Mouse (Mus musculus) small intestine, adult 2 months (tissue): Measurements from ENCODE around the gene Cacng1. TPM values are rescaled to one million over a fixed set of nuclear protein-coding genes. Genes with fewer than 3 reads are reported as not detected.

Source experiments
- H3K27ac ChIP-seq: fragments of 200-500 bp; 2 replicates; pipeline ENCODE4 v1.5.1; 2012; ENCODE audit warnings: low read depth, low read length, control low read depth, inconsistent platforms; ENCODE audit not compliant: insufficient read depth
- H3K27me3 ChIP-seq: fragments of 200-500 bp; 2 replicates; pipeline ENCODE4 v1.6.1; 2012; ENCODE audit warnings: mild to moderate bottlenecking, moderate library complexity, low read length, inconsistent platforms; ENCODE audit not compliant: control insufficient read depth, insufficient read depth
- H3K36me3 ChIP-seq: fragments of 200-500 bp; 2 replicates; pipeline ENCODE4 v1.6.1; 2012; ENCODE audit warnings: mild to moderate bottlenecking, low read length, control low read depth, inconsistent platforms; ENCODE audit not compliant: control insufficient read depth, insufficient read depth
- H3K4me1 ChIP-seq: fragments of 200-500 bp; 2 replicates; pipeline ENCODE4 v1.6.1; 2012; ENCODE audit warnings: low read length, inconsistent platforms, mixed read lengths; ENCODE audit not compliant: control insufficient read depth, insufficient read depth, insufficient read length
- H3K4me3 ChIP-seq: fragments of 200-500 bp; 2 replicates; pipeline ENCODE4 v1.5.1; 2012; ENCODE audit warnings: low read depth, mild to moderate bottlenecking, control low read depth, inconsistent platforms, low read length, moderate library complexity
- CTCF ChIP-seq: fragments of 200-500 bp; IDR thresholded peaks from 2 replicates; pipeline ENCODE4 v1.5.1; 2012; ENCODE audit warnings: low read depth, mild to moderate bottlenecking, control low read depth, inconsistent platforms, low read length, moderate library complexity, mixed read lengths; ENCODE audit not compliant: insufficient replicate concordance, insufficient read length; ENCODE audit errors: extremely low read depth
- POLR2A ChIP-seq: fragments of 200-500 bp; IDR thresholded peaks from 2 replicates; pipeline ENCODE4 v1.6.1; 2012; ENCODE audit warnings: low read depth, mild to moderate bottlenecking, control low read depth, inconsistent platforms, low read length, moderate library complexity
- WGBS: fragments of 180-500 bp; shearing (Covaris S2); methylation state at CpG from one replicate; pipeline ENCODE4 v1.1.7; 2018; 5-methylcytosine and 5-hydroxymethylcytosine counted together
- polyA plus RNA-seq: library from polyadenylated mRNA; depleted of rRNA; stranded (reverse); fragments of >200 nt; gene quantifications from 2 replicates; pipeline ENCODE4 v1.2.3, GENCODE M21; 2012; rRNA removed

Cacng1 gene
- polyA plus RNA-seq, 1 experiment: 0.15 TPM

DNA sequence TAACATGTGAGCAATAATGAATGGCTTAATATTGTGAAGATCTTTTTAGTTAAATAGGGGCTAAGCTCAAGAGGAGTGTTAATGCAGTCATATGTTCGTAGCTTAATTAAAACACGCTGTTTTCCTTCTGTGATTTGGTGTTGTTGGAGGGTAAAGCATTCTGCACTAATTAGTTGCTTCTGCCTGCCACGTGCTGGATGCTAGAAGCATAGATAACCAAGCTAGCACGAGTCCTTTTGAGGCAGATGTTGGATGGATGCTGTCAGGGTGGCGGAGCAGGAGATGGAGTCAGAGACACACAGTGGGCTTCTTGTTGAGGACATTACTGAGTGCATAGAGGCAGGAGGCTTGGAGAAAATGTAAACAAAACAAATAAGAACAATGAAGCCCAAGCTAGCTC, 59.2 kb downstream of the Cacng1 start:
- Histone ChIP-seq H3K4me3 (no peak overlapping the region), H3K27me3 (no peaks in the 10 kb centered on the region), H3K27ac (no peak overlapping the region), H3K36me3 (peaks cover 41% of the 10 kb centered on the region), H3K4me1 (no peaks in the 10 kb centered on the region)
- WGBS: 86% methylated on average over 5 of the region's 5 CpGs
- TF ChIP-seq CTCF (no peak), POLR2A (no peak)

DNA sequence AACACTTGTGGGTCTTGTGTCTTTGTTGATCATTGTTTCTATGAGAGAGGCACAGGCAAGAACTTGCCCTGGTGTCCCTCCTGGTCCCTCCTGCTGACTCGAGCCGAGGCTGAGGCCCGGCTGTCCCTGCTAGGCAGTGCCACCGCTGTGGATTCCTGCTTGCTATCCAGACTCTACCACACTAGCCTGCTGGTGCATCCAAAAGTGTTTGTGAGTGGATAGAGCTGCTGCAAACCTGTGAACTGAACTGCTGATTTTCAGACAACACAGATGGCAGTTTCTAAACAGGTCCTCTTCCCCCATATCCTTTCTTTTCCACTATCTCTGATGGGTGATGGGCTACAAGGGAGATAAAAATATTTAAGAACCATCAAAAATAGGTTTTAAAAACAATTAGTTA, 60.8 kb downstream of the Cacng1 start:
- H3K27ac ChIP-seq: no peak overlapping the region
- H3K4me3 ChIP-seq: no peak overlapping the region
- H3K4me1 ChIP-seq: no peaks in the 10 kb centered on the region
- peaks cover 38% of the 10 kb centered on the region for H3K36me3 ChIP-seq
- WGBS: 92% methylated on average over 4 of the region's 4 CpGs
- no peak for TF ChIP-seq CTCF
- no peak for TF ChIP-seq POLR2A
- H3K27me3 ChIP-seq: no peaks in the 10 kb centered on the region

Other genes starting within 250 kb of the Cacng1 start
- 0.84 and 1.5 TPM in 2 replicates for gene Pitpnc1, start 245.8 kb downstream of the Cacng1 start, polyA plus RNA-seq
- 2.7 and 3.6 TPM in 2 replicates for gene Psmd12, start 237.0 kb downstream of the Cacng1 start, polyA plus RNA-seq
- 6.4 and 19.5 TPM in 2 replicates for gene Helz, start 168.6 kb downstream of the Cacng1 start, polyA plus RNA-seq
- 0.18 and 0.24 TPM in 2 replicates for gene Cacng4, start 78.0 kb upstream of the Cacng1 start, polyA plus RNA-seq
- 0.03 and 0.05 TPM in 2 replicates for gene Cacng5, start 198.5 kb upstream of the Cacng1 start, polyA plus RNA-seq